Mouse (Mus musculus) monocyte, adult 5-6 weeks (primary cell): ENCODE data around the gene Olfr518. TPM values are rescaled to one million over a fixed set of nuclear protein-coding genes. Genes with fewer than 3 reads are reported as not detected.

Source experiments
- ATAC-seq: fragments of 153-309, 156-312 bp; replicated peaks from 2 replicates; pipeline ENCODE4 v1.8.0; 2017; ENCODE audit warnings: mild to moderate bottlenecking; ENCODE audit not compliant: low TSS enrichment, insufficient number of reproducible peaks, severe bottlenecking, poor library complexity, low FRiP score
- total RNA-seq: library from RNA; stranded (forward); fragments of 200-1000, 200-491, 200-594 nt; gene quantifications from 3 replicates; pipeline ENCODE4 v1.2.3, GENCODE M21; 2017

The Olfr518 gene
- total RNA-seq = not detected in 3 replicates

- ATAC-seq = no peak
These were observed at the start of gene Olfr518 for GRCm38 (mm10) chr7:108884906-108885305. TSS of gene Olfr518 (minus strand) at chr7:108885006.

DNA sequence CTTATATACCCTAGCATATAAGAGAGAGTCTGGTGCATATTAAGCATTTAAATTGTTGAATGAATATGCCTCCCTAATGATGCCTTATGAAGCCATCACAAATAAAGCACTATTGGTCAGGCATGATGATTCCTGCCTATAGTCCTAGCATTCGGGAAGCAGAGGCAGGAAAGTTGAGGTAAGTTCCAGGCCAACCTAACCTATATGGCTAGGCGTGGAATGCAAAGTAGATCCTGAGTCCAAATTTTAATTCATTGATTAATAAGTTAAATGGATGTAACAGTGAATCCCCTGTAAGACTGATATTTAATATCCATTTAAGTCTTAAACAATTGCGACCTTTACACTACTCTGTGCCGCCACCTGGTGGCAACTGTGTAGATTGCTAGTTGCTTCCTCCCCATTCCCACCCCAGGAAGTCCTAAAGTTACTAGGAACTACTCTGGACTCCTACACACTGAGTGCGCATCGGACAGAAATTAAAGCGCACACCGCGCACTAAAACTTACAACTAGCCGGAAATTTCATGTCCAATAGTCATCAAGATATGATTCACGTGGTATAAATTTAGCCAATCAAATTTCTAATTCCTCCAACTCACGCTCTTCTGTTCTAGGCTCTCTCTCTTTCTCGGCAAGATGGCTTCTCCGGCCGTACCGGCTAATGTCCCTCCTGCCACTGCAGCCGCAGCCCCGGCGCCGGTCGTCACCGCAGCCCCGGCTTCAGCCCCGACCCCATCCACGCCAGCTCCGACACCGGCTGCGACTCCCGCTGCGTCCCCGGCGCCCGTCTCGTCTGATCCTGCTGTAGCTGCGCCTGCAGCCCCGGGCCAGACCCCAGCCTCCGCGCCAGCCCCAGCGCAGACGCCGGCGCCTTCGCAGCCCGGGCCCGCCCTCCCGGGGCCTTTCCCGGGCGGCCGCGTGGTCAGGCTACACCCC, 49.3 kb upstream of the Olfr518 start, which contains the start of gene Eif3f:
Eif3f (plus strand) TSS at position 624 of the 938 bp plus-strand sequence.
- peak; percentile 93 for ATAC-seq

- 0 out of 2 replicates have a peak, but pooled peaks have one; percentile 41 for ATAC-seq
These were observed 45.1 kb upstream of the Olfr518 start, which contains the start of gene Nlrp10 for GRCm38 (mm10) chr7:108929726-108930393. TSS of gene Nlrp10 (minus strand) at chr7:108930178.

DNA sequence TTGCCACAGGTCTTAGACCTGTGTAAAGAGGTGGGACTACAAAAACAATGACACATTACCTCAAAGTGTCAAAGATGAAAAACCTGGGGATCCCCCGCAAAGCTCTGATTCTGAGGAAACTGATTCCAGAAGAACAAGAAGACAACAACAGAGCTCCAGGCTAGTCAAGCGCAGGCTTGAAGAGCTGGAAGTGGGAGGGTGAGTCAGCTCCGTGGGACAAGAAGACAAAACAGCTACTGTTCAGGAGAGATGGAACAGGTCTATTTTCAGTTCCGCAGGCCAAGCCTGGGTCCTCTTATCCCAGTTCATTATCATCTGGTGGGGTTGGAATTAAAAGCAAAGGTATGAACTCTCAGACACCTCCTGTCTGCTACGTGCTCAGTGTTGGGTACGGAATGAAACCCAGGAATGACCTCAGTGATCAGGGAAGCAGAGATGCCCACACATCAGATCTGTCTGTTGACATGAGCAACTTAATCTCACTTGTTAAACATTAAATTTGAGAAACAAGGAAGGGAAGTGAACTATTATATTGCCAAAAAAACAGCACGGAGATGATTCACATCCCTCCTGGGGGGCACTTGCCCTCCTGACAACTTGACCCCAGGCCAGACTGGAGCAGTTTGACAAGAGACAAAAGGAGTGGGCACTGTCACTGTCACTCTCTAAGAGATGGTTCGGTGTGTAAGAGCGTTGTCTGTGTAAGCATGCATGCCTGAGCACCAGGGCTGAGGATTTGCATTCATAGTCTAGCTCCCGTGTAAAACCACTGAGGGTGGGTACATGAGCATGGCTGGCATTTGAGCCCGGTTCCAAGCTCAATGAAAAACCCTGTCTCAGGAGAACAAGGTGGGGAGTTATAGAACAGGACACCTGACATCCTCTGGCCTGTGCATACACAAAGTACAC, 43.7 kb upstream of the Olfr518 start:
- ATAC-seq = no peak

- no peak for ATAC-seq
These were observed 42.2 kb upstream of the Olfr518 start for GRCm38 (mm10) chr7:108927043-108927442.

DNA sequence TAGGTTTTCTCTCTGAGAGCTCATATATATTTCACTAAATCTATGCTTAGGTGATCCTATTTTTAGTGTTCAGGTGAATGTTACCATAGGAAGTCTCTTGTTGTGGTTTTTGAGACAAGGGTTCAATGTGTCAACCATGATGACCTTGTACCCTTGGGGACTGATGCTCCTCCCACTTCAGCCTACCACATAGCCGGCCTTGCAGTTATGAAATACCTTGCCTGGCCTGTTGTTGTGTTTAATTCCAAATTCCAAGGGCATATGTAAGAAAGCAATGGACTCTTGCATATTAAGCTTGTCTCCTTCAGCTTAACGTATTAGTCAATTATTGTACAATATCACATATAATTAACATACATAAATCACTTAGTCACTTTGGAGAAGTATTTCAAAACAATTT, 19.2 kb upstream of the Olfr518 start:
- ATAC-seq = no peak

DNA sequence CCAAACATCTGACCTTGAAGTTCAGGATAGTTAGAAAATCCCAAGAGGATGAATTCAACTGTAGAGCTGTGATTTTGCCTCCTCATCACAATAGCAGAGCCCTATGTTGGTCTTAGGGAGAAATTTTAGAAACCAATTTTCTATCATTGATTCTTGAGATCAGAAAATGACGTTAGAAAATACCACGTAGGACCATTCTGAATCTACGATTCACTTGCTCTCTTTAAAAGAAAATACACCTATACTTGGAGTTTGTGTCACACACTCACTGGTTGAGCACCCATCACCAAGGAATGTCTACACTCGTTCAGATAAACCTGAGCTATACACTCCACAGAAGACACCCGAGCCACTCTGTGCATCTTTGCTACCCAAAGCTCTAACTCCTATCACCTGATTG, 9.5 kb upstream of the Olfr518 start, which contains the start of gene Olfr519:
Olfr519 (minus strand) TSS at position 101 of the 400 bp plus-strand sequence.
- no peak for ATAC-seq

DNA sequence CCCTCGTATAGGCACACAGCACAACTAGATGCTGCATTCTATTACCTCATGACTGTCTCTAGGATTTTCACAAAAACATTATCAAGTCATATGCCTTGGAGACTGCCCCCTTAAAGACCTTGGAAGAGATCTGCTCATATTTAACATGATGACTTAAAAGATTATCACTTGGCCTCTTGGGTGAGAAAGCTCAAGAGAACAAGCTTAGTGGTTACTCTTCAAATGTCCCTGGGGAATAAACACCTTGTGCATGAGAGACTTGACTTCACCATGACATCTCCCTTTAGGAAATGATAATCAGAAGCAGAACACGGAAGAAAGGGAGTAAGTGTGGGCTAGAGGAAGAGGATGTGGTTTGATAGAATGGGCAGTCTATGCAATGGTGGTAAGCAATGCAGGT, 12.5 kb downstream of the Olfr518 start, which contains the start of gene Olfr517:
Olfr517 (minus strand) TSS at position 101 of the 400 bp plus-strand sequence.
- ATAC-seq = no peak

DNA sequence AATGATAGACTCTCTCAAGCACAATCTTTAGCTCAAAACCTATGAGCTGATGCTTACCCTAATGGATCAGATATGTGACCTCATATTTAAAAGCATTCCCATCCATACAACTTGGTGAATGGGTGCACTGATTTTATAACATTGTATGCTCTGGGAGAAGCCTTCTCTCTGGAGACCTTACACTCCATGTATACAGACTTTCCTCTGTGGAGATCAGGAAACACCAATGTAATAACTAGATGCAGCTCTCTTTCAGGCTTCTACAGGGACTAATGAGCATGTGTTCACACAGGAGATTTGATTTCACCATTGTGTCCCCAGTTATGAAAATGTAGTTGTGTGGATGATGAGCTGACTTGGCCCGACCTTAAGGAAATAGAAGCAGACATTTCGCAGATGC, 34.4 kb downstream of the Olfr518 start, which contains the start of gene Olfr516:
Olfr516 (minus strand) TSS at position 101 of the 400 bp plus-strand sequence.
- ATAC-seq = no peak

Other genes with a start within 250 kb of the Olfr518 start
- not detected in 3 replicates for gene Olfr509, start 233.1 kb downstream of the Olfr518 start, total RNA-seq
- not detected in 3 replicates for gene Olfr510, start 218.6 kb downstream of the Olfr518 start, total RNA-seq
- 0.96 TPM in 1 of 3 replicates, not detected in the others for gene Olfr512, start 171.7 kb downstream of the Olfr518 start, total RNA-seq
- not detected in 3 replicates for gene Olfr513, start 134.0 kb downstream of the Olfr518 start, total RNA-seq
- gene Olfr514, start 59.0 kb downstream of the Olfr518 start, total RNA-seq = not detected in 3 replicates
- gene Olfr516, start 34.5 kb downstream of the Olfr518 start, total RNA-seq = not detected in 3 replicates
- not detected in 3 replicates for gene Olfr517, start 12.6 kb downstream of the Olfr518 start, total RNA-seq
- gene Olfr519, start 9.4 kb upstream of the Olfr518 start, total RNA-seq = not detected in 3 replicates
- gene Nlrp10, start 45.2 kb upstream of the Olfr518 start, total RNA-seq = 1.2 to 2.4 TPM (median 1.4 TPM) in 3 replicates
- 58.0 to 87.8 TPM (median 78.2 TPM) in 3 replicates for gene Eif3f, start 49.4 kb upstream of the Olfr518 start, total RNA-seq
- gene Tub, start 65.3 kb upstream of the Olfr518 start, total RNA-seq = 0.19 to 0.49 TPM (median 0.21 TPM) in 3 replicates
- 0.32 to 2.3 TPM in 2 of 3 replicates, not detected in the other for gene Ric3, start 198.3 kb upstream of the Olfr518 start, total RNA-seq